Mouse (Mus musculus) left cerebral cortex, adult 2 months (tissue): ENCODE data around the gene E330034G19Rik. TPM values are rescaled to one million over a fixed set of nuclear protein-coding genes. Genes with fewer than 3 reads are reported as not detected.
A peak's percentile ranks its signal among the peaks of the same experiment; 100 is the strongest.
"Not testable (repeated sequence)": the region's sequence is repeated elsewhere in the genome, so short reads cannot be mapped to it uniquely, and the experiment has no call there.

Experiments
- DNase-seq, 2 experiments: peaks; one replicate each; pipeline ENCODE4 v3.0.0; 2021 to 2022; ENCODE audit warnings: low spot score in 2 of 2, mixed read lengths in 1 of 2; ENCODE audit errors: extremely low spot score in 1 of 2
- H3K27ac ChIP-seq: fragments of 200-600 bp; 2 replicates; pipeline ENCODE4 v1.8.1; 2022
- H3K4me3 ChIP-seq: fragments of 200-600 bp; 2 replicates; pipeline ENCODE4 v1.8.1; 2022
- CTCF ChIP-seq: fragments of 200-600 bp; IDR thresholded peaks from 2 replicates; pipeline ENCODE4 v1.8.1; 2022; ENCODE audit warnings: antibody characterized with exemption, mild to moderate bottlenecking, moderate library complexity
- intact Hi-C: fragments of 180-260 bp; cut with DNase I; formaldehyde crosslinking; loops from one replicate; pipeline ENCODE4 v1.15.1; 2025
- total RNA-seq, 2 experiments: library from RNA; stranded (reverse); gene quantifications; 2 replicates each; pipeline ENCODE4 v1.2.3; 2021

Gene E330034G19Rik
- total RNA-seq, 2 experiments from 2014 or later, result not detected

DNA sequence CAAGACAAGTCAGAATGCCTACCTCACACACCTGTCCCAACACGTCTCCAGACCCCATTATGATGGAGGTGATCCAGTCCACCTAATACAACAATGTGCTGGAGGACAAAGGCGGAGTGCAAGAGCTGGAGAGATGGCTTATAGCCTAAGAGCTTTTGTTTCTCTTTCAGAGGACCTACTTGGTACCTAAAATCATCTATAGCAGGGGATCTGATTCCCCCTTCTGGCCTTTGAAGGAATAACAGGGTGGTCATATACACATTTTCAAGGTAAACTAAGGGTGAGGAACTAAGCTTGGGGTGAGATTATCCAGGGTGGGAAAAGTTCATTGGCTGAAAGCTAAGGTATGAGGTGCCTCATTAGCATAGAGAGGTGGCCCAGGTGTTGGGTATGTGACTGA, 19.4 kb upstream of the E330034G19Rik start:
- Histone ChIP-seq H3K4me3 (no peak overlapping the region), H3K27ac (no peak overlapping the region)
- intact Hi-C loops, result loop anchor here (1.0 to 2.0 kb wide), 2 partner anchors 91 to 207 kb away; no protein-coding TSS in a partner anchor
- peak; percentile 69 for TF ChIP-seq CTCF
- DNase-seq, result peak in 1 of 2 experiments; percentile 15

DNA sequence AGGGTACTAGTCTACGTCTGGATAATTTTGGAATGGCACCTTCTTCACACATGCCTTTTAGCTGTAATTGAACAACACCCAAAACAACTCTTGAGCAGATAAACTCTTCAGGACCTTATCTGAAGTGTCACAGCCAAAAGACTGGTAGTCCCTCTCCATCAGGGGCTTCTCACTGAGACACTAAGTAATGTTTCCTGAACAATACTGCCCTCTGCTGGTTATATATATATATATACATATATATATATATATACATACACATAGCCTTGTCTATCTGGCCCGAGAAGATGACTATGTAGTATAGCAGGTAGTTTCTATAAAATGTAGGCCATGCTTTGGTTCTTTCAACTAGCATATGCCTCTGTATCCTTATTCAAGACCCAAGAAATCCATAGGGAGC, 17.5 kb upstream of the E330034G19Rik start:
- Histone ChIP-seq H3K4me3 (no peak overlapping the region), H3K27ac (no peak overlapping the region)
- DNase-seq, result no peak
- peak; percentile 49 for TF ChIP-seq CTCF
- intact Hi-C loops, result loop anchor here (1.0 kb wide), 1 partner anchor 206 kb away; no protein-coding TSS in a partner anchor

DNA sequence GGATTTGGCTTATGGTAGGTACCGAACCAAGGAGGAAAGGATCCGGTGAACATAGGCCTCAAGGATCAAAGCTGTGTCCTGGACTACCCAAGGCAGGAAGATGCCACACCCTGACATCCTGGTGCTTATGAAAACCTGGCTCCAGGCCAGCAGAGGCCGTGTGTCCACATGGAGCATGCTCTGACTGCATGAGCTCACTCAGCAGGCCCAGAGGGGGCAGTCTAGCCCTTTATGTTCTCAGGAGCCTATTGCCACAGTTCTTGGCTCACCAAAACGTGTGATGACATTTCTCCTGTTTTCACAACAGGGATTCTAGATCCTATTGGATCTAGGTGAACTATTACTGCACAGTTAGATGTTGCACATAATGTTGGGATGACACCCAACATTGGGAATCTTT, 11.7 kb upstream of the E330034G19Rik start:
- H3K27ac ChIP-seq, result no peak overlapping the region
- no peak for DNase-seq
- no peak for TF ChIP-seq CTCF
- intact Hi-C loops, result no loop called here
- no peak overlapping the region for H3K4me3 ChIP-seq

DNA sequence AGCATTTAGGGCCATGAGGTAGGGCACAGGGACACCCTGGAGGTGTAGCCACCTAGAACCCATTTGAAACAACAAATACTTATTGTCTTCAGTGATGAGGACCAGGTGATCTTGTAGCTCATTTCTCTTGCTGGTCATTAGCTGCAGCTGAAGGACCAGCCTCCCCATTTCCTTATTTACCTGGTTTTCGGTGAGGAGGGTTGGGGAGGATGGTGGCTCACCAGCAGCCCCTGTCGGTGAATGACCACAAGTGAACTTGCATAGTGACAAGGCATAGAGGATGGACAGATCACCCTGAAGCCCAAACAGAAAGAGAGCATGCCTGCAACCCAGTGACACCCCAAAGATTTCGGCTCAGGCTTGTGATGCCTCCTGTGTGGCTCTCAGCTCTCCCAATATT, 10.7 kb upstream of the E330034G19Rik start:
- no peak; the same call in 1 of the 2 replicates for TF ChIP-seq CTCF
- Histone ChIP-seq H3K27ac (no peak overlapping the region), H3K4me3 (no peak overlapping the region)
- no peak for DNase-seq
- intact Hi-C loops, result no loop called here

DNA sequence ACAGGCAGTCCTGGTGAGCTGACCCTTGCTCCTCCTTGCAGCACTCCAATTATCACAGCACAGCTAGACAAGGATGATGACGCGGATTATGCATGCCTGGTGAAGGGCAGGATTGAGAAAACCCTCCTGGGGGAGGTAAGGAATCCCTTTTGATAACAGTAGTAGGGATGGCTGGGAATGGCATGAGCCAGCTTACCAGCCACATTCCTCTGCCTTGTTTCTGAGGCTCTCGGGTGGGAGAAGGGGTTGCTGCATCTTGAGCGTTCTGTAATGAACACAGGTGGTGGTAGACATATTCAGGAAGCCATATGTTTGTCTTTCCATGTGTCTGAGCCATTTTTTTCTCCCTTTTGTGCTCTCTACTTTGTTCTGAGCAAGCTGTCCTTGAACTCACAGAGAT, 6.9 kb upstream of the E330034G19Rik start:
- DNase-seq, result no peak
- no peak for TF ChIP-seq CTCF
- Histone ChIP-seq H3K4me3 (no peak overlapping the region), H3K27ac (no peak overlapping the region)
- intact Hi-C loops, result no loop called here

DNA sequence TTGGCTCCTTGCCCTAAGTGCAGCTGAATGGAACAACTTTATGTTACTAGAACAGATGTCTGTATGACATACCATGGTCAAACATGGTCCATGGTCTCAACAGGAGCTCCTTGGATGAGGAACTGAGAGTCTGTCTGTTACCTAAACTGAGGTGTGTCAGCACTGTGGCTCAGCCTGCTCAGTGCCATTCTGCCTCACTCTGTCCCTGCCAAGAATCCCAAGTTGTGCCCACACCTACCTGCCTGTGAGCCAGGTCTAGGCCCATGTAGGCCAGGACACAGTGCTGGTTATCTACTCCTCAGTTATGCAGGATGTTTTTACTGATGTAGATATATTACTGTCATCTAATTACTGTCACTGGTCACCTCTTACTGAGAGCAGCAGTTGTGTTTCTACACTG, 2.3 kb upstream of the E330034G19Rik start:
- no peak overlapping the region for H3K27ac ChIP-seq
- intact Hi-C loops, result loop anchor here (10.0 kb wide), 2 partner anchors 64 to 186 kb away; no protein-coding TSS in a partner anchor
- no peak overlapping the region for H3K4me3 ChIP-seq
- TF ChIP-seq CTCF, result no peak
- DNase-seq, result no peak

DNA sequence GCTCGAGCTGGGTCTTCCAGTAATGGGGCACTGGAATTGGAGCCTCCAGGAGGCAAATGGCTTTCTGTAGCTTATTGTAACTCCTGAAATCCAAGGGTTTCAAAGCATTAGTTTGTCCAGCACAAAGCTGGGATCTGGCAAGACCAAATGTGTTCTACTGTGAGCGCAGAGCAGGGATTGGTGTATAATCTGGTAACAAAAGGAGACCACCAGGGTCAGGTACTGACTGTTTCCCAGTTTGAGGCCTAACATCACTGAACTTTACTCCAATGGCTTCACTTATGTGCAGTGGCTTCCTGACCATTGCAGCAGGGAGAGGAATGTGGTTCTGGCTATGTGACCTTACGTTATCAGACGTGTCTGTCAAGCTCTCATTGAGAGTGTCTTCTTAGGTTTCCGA, 617 bp downstream of the E330034G19Rik start:
- intact Hi-C loops, result loop anchor here (10.0 kb wide), 2 partner anchors 61 to 189 kb away; no protein-coding TSS in a partner anchor
- TF ChIP-seq CTCF, result no peak
- Histone ChIP-seq H3K27ac (no peak overlapping the region), H3K4me3 (no peak overlapping the region)
- no peak for DNase-seq

DNA sequence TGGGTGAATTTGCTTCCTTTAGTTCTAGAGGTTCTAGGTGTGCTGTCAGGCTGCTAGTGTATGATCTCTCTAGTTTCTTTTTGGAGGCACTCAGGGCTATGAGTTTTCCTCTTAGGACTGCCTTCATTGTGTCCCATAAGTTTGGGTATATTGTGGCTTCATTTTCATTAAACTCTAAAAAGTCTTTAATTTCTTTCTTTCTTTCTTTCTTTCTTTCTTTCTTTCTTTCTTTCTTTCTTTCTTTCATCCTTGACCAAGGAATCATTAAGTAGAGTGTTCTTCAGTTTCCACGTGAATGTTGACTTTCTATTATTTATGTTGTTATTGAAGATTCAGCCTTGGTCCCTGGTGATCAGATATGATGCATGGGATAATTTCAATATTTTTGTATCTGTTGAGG, 9.1 kb downstream of the E330034G19Rik start:
- not testable (repeated sequence) for DNase-seq, H3K4me3 ChIP-seq, H3K27ac ChIP-seq
- intact Hi-C loops, result loop anchor here (10.0 kb wide), 1 partner anchor 153 kb away; no protein-coding TSS in a partner anchor

DNA sequence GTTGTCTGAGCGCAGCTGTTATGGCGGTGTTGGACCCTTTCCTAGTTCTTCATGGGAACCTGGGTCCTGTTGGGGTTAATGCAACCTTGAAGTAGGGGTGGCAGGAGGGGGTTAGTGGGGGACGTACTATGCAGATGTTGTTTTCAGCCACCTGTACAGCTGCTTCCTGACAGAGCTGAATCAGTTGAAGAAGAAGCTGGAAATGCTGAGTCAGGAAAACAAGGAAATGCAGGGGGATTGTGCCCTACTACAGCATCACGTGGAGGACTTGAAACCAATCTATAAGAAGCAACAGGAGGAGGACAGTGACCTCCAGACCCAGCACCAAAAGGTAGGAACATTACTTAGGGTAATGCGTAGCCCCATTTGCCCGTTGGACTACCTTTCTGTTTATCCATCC, 13.7 kb downstream of the E330034G19Rik start:
- no peak for TF ChIP-seq CTCF
- no peak overlapping the region for H3K27ac ChIP-seq
- H3K4me3 ChIP-seq, result no peak overlapping the region
- intact Hi-C loops, result loop anchor here (10.0 kb wide), 1 partner anchor 148 kb away; no protein-coding TSS in a partner anchor
- no peak for DNase-seq

DNA sequence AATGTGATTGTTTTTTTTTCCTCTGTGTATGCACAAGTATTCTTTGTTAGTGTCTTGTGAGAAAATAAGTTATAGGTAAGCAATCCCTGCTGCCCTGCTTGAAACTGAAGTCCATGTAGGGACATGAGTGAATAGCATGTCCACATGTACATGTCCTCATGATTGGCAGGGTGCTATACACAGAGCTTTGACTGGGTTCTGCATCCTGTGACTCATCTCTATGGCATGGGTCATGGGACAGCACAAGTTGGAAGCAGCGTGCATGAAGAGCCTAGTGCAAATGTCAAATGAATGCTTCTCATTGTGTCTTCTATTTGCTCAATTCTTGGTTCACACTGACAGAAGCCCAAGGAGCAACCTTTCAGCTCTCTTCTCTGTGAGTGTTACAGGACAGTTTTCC, 14.1 kb downstream of the E330034G19Rik start:
- Histone ChIP-seq H3K27ac (no peak overlapping the region), H3K4me3 (no peak overlapping the region)
- TF ChIP-seq CTCF, result no peak
- intact Hi-C loops, result loop anchor here (10.0 kb wide), 1 partner anchor 148 kb away; no protein-coding TSS in a partner anchor
- no peak for DNase-seq

DNA sequence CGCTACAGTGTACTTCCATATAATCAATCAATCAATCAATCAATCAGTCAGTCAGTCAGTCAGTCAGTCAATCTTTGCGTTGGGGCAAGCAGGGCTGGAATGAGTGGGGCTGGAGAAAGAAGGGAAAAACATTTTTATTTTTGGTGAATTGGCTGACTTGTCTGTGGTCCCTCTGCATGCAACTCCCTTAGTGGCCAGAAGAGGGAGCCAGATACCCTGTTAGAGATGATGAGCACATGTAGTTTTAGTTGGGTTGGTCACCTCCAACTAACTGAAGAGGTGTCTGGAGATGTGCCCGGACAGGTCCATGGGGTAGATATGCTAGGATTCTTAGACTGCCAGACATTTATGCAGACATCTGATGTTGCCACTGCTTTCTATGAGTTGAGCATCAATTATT, 18.1 kb downstream of the E330034G19Rik start:
- peak; percentile 66 to 78 for DNase-seq
- TF ChIP-seq CTCF, result peak; percentile 90
- Histone ChIP-seq H3K27ac (no peak overlapping the region), H3K4me3 (no peak overlapping the region)
- intact Hi-C loops, result loop anchor here (5.0 kb wide), 1 partner anchor 46 kb away; no protein-coding TSS in a partner anchor

DNA sequence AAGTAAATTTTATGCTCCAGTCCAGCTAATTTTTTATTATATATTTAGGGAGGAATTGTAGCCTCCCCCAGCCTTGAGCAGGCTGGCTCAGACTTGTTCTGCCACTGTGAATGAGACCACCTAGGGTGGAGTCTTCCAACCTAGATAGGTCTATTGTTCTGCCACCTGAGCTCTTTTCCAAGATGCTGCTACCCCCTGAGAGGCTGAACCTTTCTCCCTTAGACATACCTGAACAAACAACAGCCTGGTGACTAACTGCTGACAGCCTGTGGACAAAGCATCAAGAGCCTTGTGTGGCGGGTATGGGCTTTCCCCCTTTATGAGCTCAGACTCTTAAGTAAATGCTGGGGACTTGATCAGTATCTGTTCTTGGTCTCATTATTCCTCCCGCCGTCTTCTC, 54.0 kb downstream of the E330034G19Rik start:
- DNase-seq, result not testable (repeated sequence)

DNA sequence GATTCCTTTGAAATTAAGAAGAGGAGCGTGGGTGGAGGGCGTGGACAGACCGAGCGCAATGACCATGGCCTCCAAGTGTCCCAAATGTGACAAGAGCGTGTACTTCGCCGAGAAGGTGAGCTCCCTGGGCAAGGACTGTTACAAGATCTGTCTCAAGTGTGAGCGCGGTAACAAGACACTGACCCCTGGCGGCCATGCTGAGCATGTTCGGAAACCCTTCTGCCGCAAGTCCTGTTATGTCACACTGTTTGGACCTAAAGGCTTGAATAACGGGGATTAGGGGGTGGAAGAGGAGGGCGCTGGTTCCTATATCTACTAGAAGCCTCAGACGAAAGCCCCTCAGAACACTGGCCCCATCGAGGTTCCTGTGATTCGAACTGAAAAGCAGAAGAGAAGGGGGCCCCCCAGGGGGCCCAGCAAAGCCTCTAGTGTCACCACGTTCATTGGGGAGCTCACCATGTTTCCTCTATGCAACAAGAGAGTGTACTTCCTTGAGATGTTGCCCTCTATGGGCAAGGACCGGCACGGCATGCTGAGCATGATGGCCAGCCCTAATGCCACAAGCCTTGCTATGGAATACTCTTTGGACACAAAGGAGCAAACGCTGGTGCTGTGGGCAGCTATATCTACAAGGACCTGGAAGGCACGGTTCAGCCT, 65.4 kb downstream of the E330034G19Rik start:
- no peak overlapping the region for H3K4me3 ChIP-seq
- intact Hi-C loops, result loop anchor here (5.0 to 10.0 kb wide), 2 partner anchors 46 to 64 kb away; partner anchors contain the start of gene E330034G19Rik
- peak; percentile 9 to 39 for DNase-seq
- no peak overlapping the region for H3K27ac ChIP-seq
- TF ChIP-seq CTCF, result peak; percentile 60

More for the DNA sequence above, 54.0 kb downstream of the E330034G19Rik start:
- H3K27ac ChIP-seq, H3K4me3 ChIP-seq, intact Hi-C loops: not testable (repeated sequence)

Other genes starting within 250 kb of the E330034G19Rik start
- gene Dlg5, start 47.3 kb upstream of the E330034G19Rik start, total RNA-seq, result 10 to 100 TPM; 31.6 to 41.9 TPM
- 10 to 100 TPM; 39.0 to 40.9 TPM for gene Polr3a, start 193.8 kb downstream of the E330034G19Rik start, total RNA-seq
- gene Rps24, start 193.9 kb downstream of the E330034G19Rik start, total RNA-seq, result 100 to 1,000 TPM; 662 to 734 TPM